Mouse (Mus musculus) R1 (cell line): ENCODE measurements around the gene Nox4.

Experiments
- DNase-seq: peaks from one replicate; pipeline ENCODE4 v3.0.0-alpha.2; 2018; ENCODE audit warnings: low read depth, low spot score

Nox4 gene

GRCm38 (mm10) chr7:87245856-87246579 lies at the start of gene Nox4:
Nox4 (plus strand) TSS chr7:87246096.
- peak; percentile 12 for DNase-seq

DNA sequence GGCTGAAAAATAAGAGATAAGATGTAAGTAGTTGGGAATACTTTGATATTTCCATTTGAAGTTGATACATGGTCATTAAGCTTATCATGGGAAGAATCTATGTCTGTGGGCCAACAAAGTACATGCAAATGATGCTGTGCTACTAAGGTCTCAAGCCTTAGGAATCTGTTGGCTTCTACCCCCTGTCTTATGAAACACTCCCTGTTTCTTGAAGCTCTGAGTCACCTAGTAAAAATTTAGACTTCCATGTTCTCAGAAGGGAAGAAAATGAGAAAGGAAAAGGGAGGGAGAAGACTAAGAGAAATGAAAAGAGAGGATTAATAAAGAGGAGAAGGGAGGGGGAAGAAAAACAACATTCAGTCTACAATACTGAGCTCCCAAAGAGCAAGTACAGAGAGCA lies 41.1 kb upstream of the Nox4 start:
- DNase-seq, result no peak

DNA sequence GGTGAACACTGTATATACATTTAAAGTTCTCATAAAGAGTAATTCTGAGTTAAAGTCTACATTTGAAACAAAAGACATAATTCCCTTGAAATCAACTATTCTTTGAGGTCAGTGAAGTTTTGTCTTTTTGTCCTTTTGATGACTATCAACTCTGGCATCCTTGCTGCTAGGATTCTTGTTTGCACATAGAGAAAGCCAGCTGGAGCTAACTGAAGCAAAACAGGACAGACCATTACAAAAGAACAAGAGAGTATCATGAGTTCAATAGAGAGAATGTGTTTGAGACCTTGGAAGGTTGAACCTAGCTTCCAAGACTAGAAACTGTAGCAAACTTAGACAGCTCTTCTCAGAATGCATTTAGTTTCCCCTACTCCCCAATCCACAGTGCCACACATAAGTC lies 24.2 kb upstream of the Nox4 start:
- no peak for DNase-seq

DNA sequence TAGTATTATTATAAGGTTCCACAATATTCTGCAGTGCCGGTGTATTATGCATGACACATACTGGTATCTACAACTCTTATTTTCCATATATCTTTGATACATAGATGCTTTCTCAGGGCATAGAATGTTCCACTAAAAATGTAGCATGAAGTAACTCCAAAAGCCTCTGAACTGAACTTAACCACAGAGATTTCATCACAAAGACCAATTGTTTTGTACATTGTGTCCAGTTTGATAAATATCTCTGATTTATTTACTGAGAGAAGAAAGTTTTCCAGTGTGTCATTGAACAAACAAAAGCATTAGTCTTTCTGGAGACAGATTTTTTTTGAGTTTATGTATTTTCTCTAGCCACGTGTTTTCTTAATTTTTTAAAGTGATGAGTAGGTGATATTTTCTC lies 23.1 kb upstream of the Nox4 start:
- no peak for DNase-seq

DNA sequence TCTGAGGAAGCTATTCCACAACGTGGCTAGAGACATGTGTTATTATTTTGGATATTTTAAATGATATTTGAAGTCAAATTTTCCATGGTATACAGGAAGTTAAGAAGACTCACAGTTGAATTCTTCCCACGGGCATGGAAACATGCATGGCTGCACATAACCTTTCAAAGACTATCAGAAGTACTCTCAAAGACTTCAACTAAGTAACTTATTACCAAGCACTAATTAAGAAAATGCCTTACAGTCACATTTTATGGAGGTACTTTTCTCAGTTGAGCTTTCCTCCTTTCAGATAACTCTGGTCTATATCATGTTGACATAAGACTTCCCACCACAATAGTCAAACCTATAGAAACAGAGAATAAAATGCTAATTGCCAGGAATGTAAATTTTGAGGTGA lies 20.3 kb upstream of the Nox4 start:
- no peak for DNase-seq

DNA sequence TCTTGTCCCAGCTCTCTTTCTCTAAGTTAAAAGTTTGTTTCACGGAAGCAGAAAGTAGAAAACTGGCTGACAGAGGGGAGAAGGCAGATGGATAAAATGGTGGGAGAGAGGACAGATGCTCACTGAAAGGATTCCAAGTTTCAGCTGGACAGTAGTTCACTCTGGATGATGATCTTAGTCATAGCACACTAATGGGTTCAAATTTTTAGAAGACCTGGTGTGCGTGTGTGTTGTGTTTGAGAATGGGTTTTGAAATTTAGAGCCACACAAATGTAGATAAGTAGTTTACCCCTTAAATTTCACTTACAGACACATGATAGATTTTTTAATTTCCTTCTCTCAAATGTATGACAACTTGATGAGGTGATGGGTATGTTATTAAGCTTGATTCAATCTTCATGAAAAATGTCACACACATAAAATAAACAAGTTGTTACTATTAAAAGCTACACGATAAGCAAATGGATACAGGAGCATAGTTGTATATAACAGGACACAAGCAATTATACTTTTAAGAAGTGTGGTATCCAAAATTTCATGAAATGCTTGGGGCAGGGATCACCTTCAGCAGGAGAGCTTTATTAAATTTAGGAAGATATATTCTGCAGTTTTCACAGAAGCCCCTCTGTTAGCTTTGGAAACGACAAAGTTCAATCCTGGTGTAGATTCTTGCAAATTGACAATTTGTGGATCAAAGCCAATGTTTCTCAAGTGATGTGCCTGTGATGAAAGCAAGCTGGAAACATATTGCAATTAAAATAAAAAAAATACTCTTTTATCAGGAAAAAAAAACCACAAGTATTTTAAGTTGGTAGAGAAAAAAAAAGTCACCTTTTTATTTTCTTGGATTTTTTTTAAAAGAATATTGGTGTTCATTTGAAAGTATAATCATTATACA lies 18.6 kb upstream of the Nox4 start:
- DNase-seq, result no peak

- DNase-seq, result no peak
Observed at GRCm38 (mm10) chr7:87229502-87229901, 16.4 kb upstream of the Nox4 start.

- DNase-seq, result peak; percentile 7
Observed at GRCm38 (mm10) chr7:87241139-87241538, 4.8 kb upstream of the Nox4 start.

- peak; percentile 71 for DNase-seq
Observed at GRCm38 (mm10) chr7:87246580-87246934, 661 bp downstream of the Nox4 start.

DNA sequence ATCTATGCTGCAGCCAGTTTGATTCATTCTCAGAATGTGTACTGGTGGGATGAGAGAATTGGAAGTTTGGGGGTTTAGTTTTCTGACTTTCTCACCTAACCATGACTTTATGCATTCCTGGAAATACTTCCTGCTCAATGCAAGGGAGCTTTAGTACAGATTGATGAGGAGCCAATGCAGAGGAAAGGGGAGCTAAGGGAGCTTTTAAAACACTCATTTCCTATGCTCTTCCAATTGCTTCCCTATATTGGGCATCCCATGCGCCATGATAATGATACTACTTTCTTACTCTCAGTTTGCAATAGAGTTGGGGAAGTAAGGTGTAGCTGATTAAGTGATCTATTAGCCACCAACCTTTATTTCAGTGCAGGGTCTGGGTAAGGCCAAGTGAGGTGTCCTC lies 1.0 kb downstream of the Nox4 start:
- DNase-seq, result no peak

GRCm38 (mm10) chr7:87247926-87248325 lies 2.0 kb downstream of the Nox4 start:
- no peak for DNase-seq

- DNase-seq, result no peak
Observed at GRCm38 (mm10) chr7:87252071-87252470, 6.2 kb downstream of the Nox4 start.

GRCm38 (mm10) chr7:87277225-87277624 lies 31.3 kb downstream of the Nox4 start:
- DNase-seq, result peak; percentile 33

- DNase-seq, result no peak
Observed at GRCm38 (mm10) chr7:87303726-87304315, 57.9 kb downstream of the Nox4 start.

DNA sequence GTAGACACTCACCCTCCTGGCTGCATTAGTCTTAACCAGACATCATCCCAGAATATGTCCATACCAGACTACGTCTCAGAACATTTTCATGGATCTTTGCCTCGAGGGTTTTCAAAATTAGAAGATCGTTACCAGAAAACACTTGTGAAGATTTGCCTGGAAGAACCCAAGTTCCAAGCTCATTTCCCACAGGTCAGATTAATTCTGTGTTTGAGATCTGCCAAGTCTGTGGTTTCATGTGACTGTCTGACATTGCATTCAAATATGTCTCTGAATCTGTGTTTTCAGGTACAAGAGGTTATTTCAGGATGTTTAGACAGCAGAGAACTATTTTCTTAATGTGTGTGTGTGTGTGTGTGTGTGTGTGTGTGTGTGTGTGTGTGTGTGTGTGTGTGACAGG lies 75.7 kb downstream of the Nox4 start:
- DNase-seq, result no peak

- DNase-seq, result no peak
Observed at GRCm38 (mm10) chr7:87322085-87322484, 76.2 kb downstream of the Nox4 start.

- no peak for DNase-seq
Observed at GRCm38 (mm10) chr7:87330782-87331558, 85.1 kb downstream of the Nox4 start.

DNA sequence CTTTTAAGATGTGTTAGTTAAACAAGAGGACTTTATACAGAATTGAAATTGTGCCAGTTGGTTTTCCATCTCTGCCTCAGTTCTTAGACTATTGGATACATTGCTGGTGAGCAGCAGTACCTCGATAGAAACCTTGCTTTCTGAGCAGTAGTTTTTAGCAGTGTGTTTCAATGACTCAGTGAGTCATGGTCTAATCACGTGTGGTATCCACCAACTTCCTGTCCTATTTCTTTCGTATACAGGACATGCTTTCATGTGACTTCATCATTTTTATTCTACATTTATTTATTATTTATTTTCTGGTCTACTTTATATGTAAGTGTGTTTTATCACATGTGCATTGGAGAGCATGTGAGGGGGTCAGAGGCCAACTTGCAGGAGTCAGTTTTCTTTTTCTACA lies 99.7 kb downstream of the Nox4 start:
- no peak for DNase-seq

- no peak for DNase-seq
Observed at GRCm38 (mm10) chr7:87352818-87353217, 106.9 kb downstream of the Nox4 start.

DNA sequence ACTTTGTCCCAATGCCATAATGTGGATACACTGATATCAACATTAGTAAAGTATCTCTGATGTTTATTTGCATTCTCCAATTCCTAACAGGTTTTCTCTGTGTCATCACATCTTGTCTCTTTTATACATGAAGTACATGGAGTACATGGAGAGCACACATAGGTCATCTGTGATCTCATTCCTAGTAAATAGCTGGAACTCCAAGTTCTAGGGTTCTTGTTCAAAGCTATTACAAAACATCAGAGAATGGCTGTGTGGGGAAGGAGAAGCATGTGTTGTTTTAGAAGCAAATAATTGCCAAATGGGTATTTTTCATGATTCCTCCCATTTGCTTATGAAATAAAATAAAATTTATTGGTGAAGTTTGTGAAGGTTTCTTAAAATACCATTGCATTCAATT lies 121.9 kb downstream of the Nox4 start:
- no peak for DNase-seq

- no peak for DNase-seq
Observed at GRCm38 (mm10) chr7:87369131-87369530, 123.2 kb downstream of the Nox4 start.

DNA sequence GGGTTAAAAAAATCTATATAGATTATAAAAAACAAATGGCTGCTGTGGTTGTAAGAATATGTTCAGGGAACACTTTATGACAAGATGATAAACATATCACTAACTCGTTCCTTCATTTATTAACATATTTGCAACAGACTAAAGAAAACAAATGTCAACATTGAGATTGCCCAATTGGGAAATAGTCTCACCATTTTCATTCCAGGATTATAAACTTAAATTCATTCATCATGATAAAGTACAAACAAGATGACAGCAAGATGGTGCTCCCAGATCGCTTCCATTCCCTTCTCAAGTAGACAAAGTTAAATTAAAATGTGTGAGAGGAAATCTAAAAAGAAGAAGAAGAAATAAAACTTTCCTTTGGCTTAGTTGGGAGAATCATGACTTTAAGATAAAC lies 124.9 kb downstream of the Nox4 start:
- no peak for DNase-seq
